Mouse (Mus musculus) testis, adult 2 months (tissue): ENCODE measurements at regions not wholly inside any gene's neighbourhood (a gene's known extent, or its start where the extent isn't known, plus 50 kb on each side); places are given as distances from the start of the nearest gene placed in this dataset.
A peak's percentile ranks its signal among the peaks of the same experiment; 100 is the strongest.

ENCODE experiments used
- H3K27ac ChIP-seq: fragments of 200-500 bp; 2 replicates; pipeline ENCODE4 v1.5.1; 2012; ENCODE audit warnings: low read depth, low read length; ENCODE audit not compliant: control insufficient read depth, insufficient read depth
- H3K27me3 ChIP-seq: fragments of 200-500 bp; 2 replicates; pipeline ENCODE4 v1.6.1; 2012; ENCODE audit warnings: mild to moderate bottlenecking, low read length, moderate library complexity; ENCODE audit not compliant: control insufficient read depth, insufficient read depth
- H3K36me3 ChIP-seq: fragments of 200-500 bp; 2 replicates; pipeline ENCODE4 v1.6.1; 2012; ENCODE audit warnings: mild to moderate bottlenecking, low read length; ENCODE audit not compliant: control insufficient read depth, insufficient read depth
- H3K4me1 ChIP-seq: fragments of 200-500 bp; 2 replicates; pipeline ENCODE4 v1.6.1; 2012; ENCODE audit warnings: low read length; ENCODE audit not compliant: control insufficient read depth, insufficient read depth
- H3K4me3 ChIP-seq: fragments of 200-500 bp; 2 replicates; pipeline ENCODE4 v1.5.1; 2012; ENCODE audit warnings: low read depth, mild to moderate bottlenecking, low read length, moderate library complexity, mixed read lengths; ENCODE audit not compliant: control insufficient read depth
- CTCF ChIP-seq: fragments of 200-500 bp; IDR thresholded peaks from 2 replicates; pipeline ENCODE4 v1.5.1; 2012; ENCODE audit warnings: low read depth, mild to moderate bottlenecking, inconsistent platforms, low read length, moderate library complexity; ENCODE audit not compliant: control insufficient read depth, insufficient read depth, insufficient replicate concordance
- POLR2A ChIP-seq: fragments of 200-500 bp; IDR thresholded peaks from 2 replicates; pipeline ENCODE4 v1.6.1; 2012; ENCODE audit warnings: low read depth, mild to moderate bottlenecking, inconsistent platforms, low read length, moderate library complexity; ENCODE audit not compliant: control insufficient read depth

- H3K4me3 ChIP-seq: no peak overlapping the region
- no peaks in the 10 kb centered on the region for H3K27me3 ChIP-seq
- no peaks in the 10 kb centered on the region for H3K36me3 ChIP-seq
- no peak overlapping the region for H3K27ac ChIP-seq
- no peak for TF ChIP-seq CTCF
- no peak for TF ChIP-seq POLR2A
- H3K4me1 ChIP-seq: no peaks in the 10 kb centered on the region
Observed at GRCm38 (mm10) chr8:126232521-126232920, 65.8 kb upstream of the Slc35f3 start.

- no peak overlapping the region for H3K4me3 ChIP-seq
Observed at GRCm38 (mm10) chr8:126239684-126240083, 58.7 kb upstream of the Slc35f3 start.

GRCm38 (mm10) chr8:126244321-126244720, 54.0 kb upstream of the Slc35f3 start:
- Histone ChIP-seq H3K4me1 (no peaks in the 10 kb centered on the region), H3K36me3 (no peaks in the 10 kb centered on the region), H3K4me3 (no peak overlapping the region), H3K27ac (no peak overlapping the region), H3K27me3 (no peaks in the 10 kb centered on the region)
- TF ChIP-seq POLR2A (no peak), CTCF (no peak)

More at GRCm38 (mm10) chr8:126239684-126240083, 58.7 kb upstream of the Slc35f3 start:
- Histone ChIP-seq H3K27me3 (no peaks in the 10 kb centered on the region), H3K4me1 (no peaks in the 10 kb centered on the region), H3K36me3 (no peaks in the 10 kb centered on the region), H3K27ac (no peak overlapping the region)
- 0 out of 2 replicates have a peak, but pooled peaks have one; percentile 7 for TF ChIP-seq CTCF
- TF ChIP-seq POLR2A: no peak
